In genomic region chr5:99975061-99975460, GRCm38 (mm10) we compare ENCODE assay signal across 8 mouse cellular contexts. TPM values are rescaled to one million over a fixed set of nuclear protein-coding genes. Genes with fewer than 3 reads are reported as not detected.
DNase-seq lines count a peak whose midpoint lies in the region; ATAC-seq and TF ChIP-seq lines count a peak whose summit lies in the region.

No protein-coding gene starts in this region.

- peak overlapping the region; percentile 23; the same call in 1 of the 2 replicates for H3K4me3 ChIP-seq in gastrocnemius, adult 2 months
- peak overlapping the region; percentile 95 for H3K4me3 ChIP-seq in stomach, embryonic 14.5 days (ENCODE audit: low read depth, low read length)
- H3K4me3 ChIP-seq in stomach, postnatal 0 days (ENCODE audit: low read depth, low read length): no peak overlapping the region
- H3K4me3 ChIP-seq in limb, embryonic 13.5 days: 0 out of 2 replicates have a peak overlapping the region, but pooled peaks have one; percentile 9
- peak overlapping the region; percentile 3 for H3K4me3 ChIP-seq in stomach, embryonic 16.5 days (replicated peaks; ENCODE audit: low read length)

- H3K9ac ChIP-seq in stomach, embryonic 14.5 days (replicated peaks; ENCODE audit: low read depth, low read length): no peak overlapping the region
- H3K9ac ChIP-seq in stomach, postnatal 0 days (ENCODE audit: low read length): no peak overlapping the region
- no peak overlapping the region for H3K9ac ChIP-seq in limb, embryonic 13.5 days
- H3K9ac ChIP-seq in stomach, embryonic 16.5 days (ENCODE audit: low read length): peak overlapping the region; percentile 3; the same call in 1 of the 2 replicates

- ATAC-seq in stomach, embryonic 14.5 days (ENCODE audit: insufficient number of reproducible peaks, insufficient read depth, low FRiP score, low read depth): no peak
- ATAC-seq in stomach, postnatal 0 days (ENCODE audit: low FRiP score, low TSS enrichment): no peak
- ATAC-seq in limb, embryonic 13.5 days (ENCODE audit: low FRiP score, low read depth): no peak
- ATAC-seq in stomach, embryonic 16.5 days (ENCODE audit: insufficient read depth, low FRiP score): no peak

- TF ChIP-seq CTCF in gastrocnemius, adult 2 months (IDR thresholded peaks at IDR 0.05): no peak
- no peak for TF ChIP-seq CTCF in stomach, postnatal 0 days (IDR thresholded peaks at IDR 0.05; ENCODE audit: low read depth)

- no peak for TF ChIP-seq EP300 in stomach, postnatal 0 days (optimal IDR thresholded peaks at IDR 0.05)

- intact Hi-C loops in gastrocnemius, adult 2 months (cut with DNase I): no loop called here
- intact Hi-C loops in gastrocnemius, postnatal 14 days (cut with DNase I; ENCODE audit: low total_unique reads): no loop called here

- H3K27me3 ChIP-seq in stomach, embryonic 14.5 days (ENCODE audit: control insufficient read depth, insufficient read depth, low read length): no peaks in the 10 kb centered on the region
- no peaks in the 10 kb centered on the region for H3K27me3 ChIP-seq in stomach, postnatal 0 days (ENCODE audit: control insufficient read depth, insufficient read depth, low read length)
- no peaks in the 10 kb centered on the region for H3K27me3 ChIP-seq in limb, embryonic 13.5 days
- no peaks in the 10 kb centered on the region for H3K27me3 ChIP-seq in stomach, embryonic 16.5 days (ENCODE audit: control insufficient read depth, insufficient read depth, low read length)

- no peak for DNase-seq in gastrocnemius, adult 2 months
- no peak for DNase-seq in gastrocnemius, postnatal 14 days
- no peak for DNase-seq in stomach, postnatal 0 days (ENCODE audit: low spot score)
- no peak for DNase-seq in urinary bladder, postnatal 36 days (ENCODE audit: low spot score in 2 of 2)
- no peak for DNase-seq in cerebellum, postnatal 4 days (ENCODE audit: low spot score in 2 of 2)

- peaks cover 8% of the 10 kb centered on the region; the same call in 1 of the 2 replicates for H3K36me3 ChIP-seq in stomach, embryonic 14.5 days (ENCODE audit: control insufficient read depth, insufficient read depth, low read length)
- no peaks in the 10 kb centered on the region for H3K36me3 ChIP-seq in stomach, postnatal 0 days (ENCODE audit: control insufficient read depth, insufficient read depth, low read length)
- H3K36me3 ChIP-seq in limb, embryonic 13.5 days: peaks cover 17% of the 10 kb centered on the region
- peaks cover 6% of the 10 kb centered on the region; the same call in 1 of the 2 replicates for H3K36me3 ChIP-seq in stomach, embryonic 16.5 days (ENCODE audit: control insufficient read depth, insufficient read depth, low read length)

- no peak overlapping the region for H3K27ac ChIP-seq in gastrocnemius, adult 2 months
- no peak overlapping the region for H3K27ac ChIP-seq in stomach, embryonic 14.5 days (ENCODE audit: low read length)
- no peak overlapping the region for H3K27ac ChIP-seq in stomach, postnatal 0 days (replicated peaks)
- H3K27ac ChIP-seq in limb, embryonic 13.5 days: no peak overlapping the region
- H3K27ac ChIP-seq in stomach, embryonic 16.5 days (ENCODE audit: low read length): no peak overlapping the region

- H3K9me3 ChIP-seq in stomach, embryonic 14.5 days (ENCODE audit: control insufficient read depth, low read depth, low read length): no peaks in the 10 kb centered on the region
- H3K9me3 ChIP-seq in stomach, postnatal 0 days (ENCODE audit: control insufficient read depth, low read length): no peaks in the 10 kb centered on the region
- no peaks in the 10 kb centered on the region for H3K9me3 ChIP-seq in limb, embryonic 13.5 days
- no peaks in the 10 kb centered on the region for H3K9me3 ChIP-seq in stomach, embryonic 16.5 days (replicated peaks; ENCODE audit: control insufficient read depth, low read length)

- peaks cover 19% of the 10 kb centered on the region; the same call in 1 of the 2 replicates for H3K4me1 ChIP-seq in stomach, embryonic 14.5 days (ENCODE audit: control insufficient read depth, insufficient read depth, low read length)
- 0 out of 2 replicates have a peak, but pooled peaks cover 2% of the 10 kb centered on the region for H3K4me1 ChIP-seq in stomach, postnatal 0 days (replicated peaks; ENCODE audit: control insufficient read depth, insufficient read depth)
- peaks cover 33% of the 10 kb centered on the region for H3K4me1 ChIP-seq in limb, embryonic 13.5 days
- peaks cover 30% of the 10 kb centered on the region for H3K4me1 ChIP-seq in stomach, embryonic 16.5 days (ENCODE audit: control insufficient read depth, insufficient read depth, low read length)

- peak overlapping the region; percentile 79 for H3K4me2 ChIP-seq in stomach, embryonic 14.5 days (replicated peaks; ENCODE audit: low read depth, low read length)
- no peak overlapping the region for H3K4me2 ChIP-seq in stomach, postnatal 0 days (replicated peaks; ENCODE audit: low read depth)
- peak overlapping the region; percentile 50 for H3K4me2 ChIP-seq in limb, embryonic 13.5 days (replicated peaks)
- H3K4me2 ChIP-seq in stomach, embryonic 16.5 days (ENCODE audit: low read depth, low read length): peak overlapping the region; percentile 79

- WGBS in stomach, embryonic 14.5 days: 32% methylated on average over 4 of the region's 4 CpGs
- 22% methylated on average over 4 of the region's 4 CpGs for WGBS in stomach, postnatal 0 days
- 62% methylated on average over 4 of the region's 4 CpGs for WGBS in limb, embryonic 13.5 days
- WGBS in stomach, embryonic 16.5 days: 25% methylated on average over 4 of the region's 4 CpGs

RNA-seq across cellular contexts. Expression of gene Hnrnpd, which starts 3.7 kb away (rescaled TPM):
- total RNA-seq in gastrocnemius, adult 2 months (2021): 10 to 100 TPM; 68.5 to 84.1 TPM
- 10 to 100 TPM; 74.9 to 93.6 TPM for total RNA-seq in gastrocnemius, postnatal 14 days (2021)
- 126 and 147 TPM in 2 replicates for polyA plus RNA-seq in stomach, embryonic 14.5 days (2014; fragmentation: Nextera tagmentation; extraction: Ambion mirVana)
- polyA plus RNA-seq in stomach, postnatal 0 days (2015; fragmentation: Nextera tagmentation; extraction: Ambion mirVana): 53.5 and 61.4 TPM in 2 replicates
- polyA plus RNA-seq in limb, embryonic 13.5 days (2015; fragmentation: Nextera tagmentation; extraction: Ambion mirVana): 213 and 222 TPM in 2 replicates
- 34.4 and 39.1 TPM in 2 replicates for polyA plus RNA-seq in stomach, embryonic 16.5 days (2015; fragmentation: Nextera tagmentation; extraction: Ambion mirVana)

RNA-seq across cellular contexts. Expression of gene 4930524J08Rik, which starts 3.8 kb away (rescaled TPM):
- total RNA-seq in gastrocnemius, adult 2 months (2021): under 1 TPM in 1 of 2 experiments, not detected in 1; 0.42 TPM
- under 1 TPM; 0.55 to 0.64 TPM for total RNA-seq in gastrocnemius, postnatal 14 days (2021)
- 2.4 and 3.7 TPM in 2 replicates for polyA plus RNA-seq in stomach, embryonic 14.5 days (2014; fragmentation: Nextera tagmentation; extraction: Ambion mirVana)
- 1.9 and 2.6 TPM in 2 replicates for polyA plus RNA-seq in stomach, postnatal 0 days (2015; fragmentation: Nextera tagmentation; extraction: Ambion mirVana)
- 1.8 and 3.3 TPM in 2 replicates for polyA plus RNA-seq in limb, embryonic 13.5 days (2015; fragmentation: Nextera tagmentation; extraction: Ambion mirVana)
- polyA plus RNA-seq in stomach, embryonic 16.5 days (2015; fragmentation: Nextera tagmentation; extraction: Ambion mirVana): 0.69 and 1.4 TPM in 2 replicates
